Mouse (Mus musculus) hindbrain, embryonic 15.5 days (tissue): ENCODE data around the gene Slc24a3. TPM values are rescaled to one million over a fixed set of nuclear protein-coding genes. Genes with fewer than 3 reads are reported as not detected.
A peak's percentile ranks its signal among the peaks of the same experiment; 100 is the strongest.

Source experiments
- ATAC-seq: fragments of 200-750 bp; cut with Nextera tagmentation; 2 replicates; pipeline ENCODE4 v1.8.0; 2017; ENCODE audit warnings: low read depth, moderate number of reproducible peaks, moderate TSS enrichment; ENCODE audit not compliant: low FRiP score
- H3K27ac ChIP-seq: fragments of 300-500 bp; sonication (generic); replicated peaks from 2 replicates; pipeline ENCODE4 v1.5.1; 2015; ENCODE audit warnings: mild to moderate bottlenecking, inconsistent platforms
- H3K27me3 ChIP-seq: fragments of 300-500 bp; sonication (generic); 2 replicates; pipeline ENCODE4 v1.6.1; 2015; ENCODE audit warnings: control low read depth, inconsistent platforms
- H3K36me3 ChIP-seq: fragments of 300-500 bp; sonication (generic); 2 replicates; pipeline ENCODE4 v1.6.1; 2015; ENCODE audit warnings: control low read depth, inconsistent platforms
- H3K4me1 ChIP-seq: fragments of 300-500 bp; sonication (generic); replicated peaks from 2 replicates; pipeline ENCODE4 v1.6.1; 2015; ENCODE audit warnings: control low read depth, inconsistent platforms
- H3K4me2 ChIP-seq: fragments of 300-500 bp; sonication (generic); 2 replicates; pipeline ENCODE4 v1.6.1; 2015; ENCODE audit warnings: moderate library complexity, mild to moderate bottlenecking, inconsistent platforms
- H3K4me3 ChIP-seq: fragments of 300-500 bp; sonication (generic); 2 replicates; pipeline ENCODE4 v1.5.1; 2015; ENCODE audit warnings: mild to moderate bottlenecking, inconsistent platforms
- H3K9ac ChIP-seq: fragments of 300-500 bp; sonication (generic); 2 replicates; pipeline ENCODE4 v1.6.1; 2015; ENCODE audit warnings: inconsistent platforms
- H3K9me3 ChIP-seq: fragments of 300-500 bp; sonication (generic); 2 replicates; pipeline ENCODE4 v1.6.1; 2016; ENCODE audit warnings: control low read depth, inconsistent platforms
- WGBS: fragments of 180-500 bp; shearing (Covaris S2); methylation state at CpG from one replicate; pipeline ENCODE4 v1.1.7; 2015; 5-methylcytosine and 5-hydroxymethylcytosine counted together
- polyA plus RNA-seq: library from polyadenylated mRNA; unstranded; fragments of >200 nt; fragmentation: Nextera tagmentation; extraction: Ambion mirVana; gene quantifications from 2 replicates; pipeline ENCODE4 v1.2.1, GENCODE M21; 2015

Gene Slc24a3
- polyA plus RNA-seq, 1 experiment from 2014 or later = 22.8 TPM

GRCm38 (mm10) chr2:145674496-145675141 is 507.1 kb downstream of the Slc24a3 start:
- peaks cover 24% of the 10 kb centered on the region for H3K4me1 ChIP-seq
- peak overlapping the region; percentile 88 for H3K4me2 ChIP-seq
- H3K27ac ChIP-seq = 0 out of 2 replicates have a peak overlapping the region, but pooled peaks have one; percentile 66
- H3K9ac ChIP-seq = peak overlapping the region; percentile 69
- H3K36me3 ChIP-seq = no peaks in the 10 kb centered on the region
- 0 out of 2 replicates have a peak, but pooled peaks have one; percentile 16 for ATAC-seq
- peak overlapping the region; percentile 67 for H3K4me3 ChIP-seq
- no peaks in the 10 kb centered on the region for H3K27me3 ChIP-seq
- WGBS = 5% methylated on average over 23 of the region's 23 CpGs
- no peaks in the 10 kb centered on the region for H3K9me3 ChIP-seq

- Histone ChIP-seq H3K27me3 (no peaks in the 10 kb centered on the region), H3K9me3 (no peaks in the 10 kb centered on the region), H3K36me3 (no peaks in the 10 kb centered on the region), H3K4me3 (peak within 1 kb of the TSS; percentile 67), H3K27ac (peak within 1 kb of the TSS; percentile 66), H3K4me1 (peaks cover 24% of the 10 kb centered on the region), H3K9ac (peak within 1 kb of the TSS; percentile 69), H3K4me2 (peak within 1 kb of the TSS; percentile 88)
- WGBS = under 1% methylated on average over 33 of the region's 33 CpGs
- peak; percentile 78 for ATAC-seq
Measured at GRCm38 (mm10) chr2:145675142-145675755, 507.7 kb downstream of the Slc24a3 start, which contains the start of gene Rin2. Gene Rin2, plus strand, starts transcription at chr2:145675215.

- 6% methylated on average over 27 of the region's 27 CpGs for WGBS
- Histone ChIP-seq H3K27me3 (no peaks in the 10 kb centered on the region), H3K4me2 (peak overlapping the region; percentile 88), H3K4me3 (peak overlapping the region; percentile 67), H3K4me1 (peaks cover 24% of the 10 kb centered on the region), H3K36me3 (no peaks in the 10 kb centered on the region), H3K9ac (peak overlapping the region; percentile 69), H3K9me3 (no peaks in the 10 kb centered on the region), H3K27ac (peak overlapping the region; percentile 66)
- ATAC-seq = peak; percentile 84
Measured at GRCm38 (mm10) chr2:145675756-145676543, 508.4 kb downstream of the Slc24a3 start.

- Histone ChIP-seq H3K4me3 (peak overlapping the region; percentile 67), H3K36me3 (no peaks in the 10 kb centered on the region), H3K4me2 (peak overlapping the region; percentile 88), H3K27me3 (no peaks in the 10 kb centered on the region), H3K9ac (no peak overlapping the region), H3K4me1 (peaks cover 24% of the 10 kb centered on the region), H3K9me3 (no peaks in the 10 kb centered on the region), H3K27ac (no peak overlapping the region)
- WGBS = 71% methylated on average over 3 of the region's 3 CpGs
- ATAC-seq = no peak
Measured at GRCm38 (mm10) chr2:145676544-145676925, 509.0 kb downstream of the Slc24a3 start.

- 84% methylated on average over 2 of the region's 2 CpGs for WGBS
- ATAC-seq = no peak
- peaks cover 24% of the 10 kb centered on the region for H3K4me1 ChIP-seq
- no peaks in the 10 kb centered on the region for H3K36me3 ChIP-seq
- no peak overlapping the region for H3K9ac ChIP-seq
- H3K4me3 ChIP-seq = no peak overlapping the region
- H3K27me3 ChIP-seq = no peaks in the 10 kb centered on the region
- peak overlapping the region; percentile 88 for H3K4me2 ChIP-seq
- no peak overlapping the region for H3K27ac ChIP-seq
- no peaks in the 10 kb centered on the region for H3K9me3 ChIP-seq
Measured at GRCm38 (mm10) chr2:145676936-145677335, 509.4 kb downstream of the Slc24a3 start.

GRCm38 (mm10) chr2:145680141-145680540 is 512.6 kb downstream of the Slc24a3 start:
- no peak overlapping the region for H3K4me3 ChIP-seq
- no peaks in the 10 kb centered on the region for H3K9me3 ChIP-seq
- peaks cover 18% of the 10 kb centered on the region for H3K4me1 ChIP-seq
- H3K9ac ChIP-seq = no peak overlapping the region
- WGBS = 90% methylated on average over 2 of the region's 2 CpGs
- H3K27me3 ChIP-seq = no peaks in the 10 kb centered on the region
- ATAC-seq = no peak
- no peaks in the 10 kb centered on the region for H3K36me3 ChIP-seq
- H3K4me2 ChIP-seq = no peak overlapping the region
- H3K27ac ChIP-seq = no peak overlapping the region

- ATAC-seq = no peak
- Histone ChIP-seq H3K9me3 (no peaks in the 10 kb centered on the region), H3K4me3 (no peak overlapping the region), H3K4me1 (peaks cover 17% of the 10 kb centered on the region), H3K9ac (no peak overlapping the region), H3K27ac (no peak overlapping the region), H3K4me2 (no peak overlapping the region), H3K27me3 (no peaks in the 10 kb centered on the region), H3K36me3 (no peaks in the 10 kb centered on the region)
- WGBS = 89% methylated on average over 9 of the region's 9 CpGs
Measured at GRCm38 (mm10) chr2:145680762-145681161, 513.2 kb downstream of the Slc24a3 start.

- H3K4me2 ChIP-seq = no peak overlapping the region
- no peaks in the 10 kb centered on the region for H3K27me3 ChIP-seq
- no peak overlapping the region for H3K4me3 ChIP-seq
- no peak overlapping the region for H3K9ac ChIP-seq
- no peak overlapping the region for H3K27ac ChIP-seq
- no peak for ATAC-seq
- 81% methylated on average over 4 of the region's 4 CpGs for WGBS
- no peaks in the 10 kb centered on the region for H3K36me3 ChIP-seq
- no peaks in the 10 kb centered on the region for H3K9me3 ChIP-seq
- peaks cover 8% of the 10 kb centered on the region for H3K4me1 ChIP-seq
Measured at GRCm38 (mm10) chr2:145681626-145682025, 514.1 kb downstream of the Slc24a3 start.

GRCm38 (mm10) chr2:145682924-145683323 is 515.4 kb downstream of the Slc24a3 start:
- WGBS = 85% methylated on average over 3 of the region's 3 CpGs
- H3K36me3 ChIP-seq = no peaks in the 10 kb centered on the region
- no peak overlapping the region for H3K4me2 ChIP-seq
- H3K9ac ChIP-seq = no peak overlapping the region
- no peak for ATAC-seq
- H3K4me1 ChIP-seq = peaks cover 5% of the 10 kb centered on the region
- no peaks in the 10 kb centered on the region for H3K9me3 ChIP-seq
- no peak overlapping the region for H3K27ac ChIP-seq
- no peak overlapping the region for H3K4me3 ChIP-seq
- no peaks in the 10 kb centered on the region for H3K27me3 ChIP-seq

GRCm38 (mm10) chr2:145683536-145683935 is 516.0 kb downstream of the Slc24a3 start:
- Histone ChIP-seq H3K27ac (no peak overlapping the region), H3K4me2 (no peak overlapping the region), H3K9me3 (no peaks in the 10 kb centered on the region), H3K27me3 (no peaks in the 10 kb centered on the region), H3K36me3 (no peaks in the 10 kb centered on the region), H3K4me1 (peaks cover 5% of the 10 kb centered on the region), H3K4me3 (no peak overlapping the region), H3K9ac (no peak overlapping the region)
- peak; percentile 8; the same call in 1 of the 2 replicates for ATAC-seq
- WGBS = 62% methylated on average over 3 of the region's 3 CpGs

GRCm38 (mm10) chr2:145684151-145684550 is 516.6 kb downstream of the Slc24a3 start:
- WGBS = 91% methylated on average over 1 of the region's 1 CpGs
- Histone ChIP-seq H3K4me3 (no peak overlapping the region), H3K4me2 (no peak overlapping the region), H3K9ac (no peak overlapping the region), H3K4me1 (peaks cover 5% of the 10 kb centered on the region), H3K27me3 (no peaks in the 10 kb centered on the region), H3K9me3 (no peaks in the 10 kb centered on the region), H3K27ac (no peak overlapping the region), H3K36me3 (no peaks in the 10 kb centered on the region)
- ATAC-seq = no peak

- H3K4me1 ChIP-seq = peaks cover 5% of the 10 kb centered on the region
- no peak overlapping the region for H3K27ac ChIP-seq
- WGBS = 73% methylated on average over 8 of the region's 8 CpGs
- no peak overlapping the region for H3K4me3 ChIP-seq
- H3K36me3 ChIP-seq = no peaks in the 10 kb centered on the region
- H3K27me3 ChIP-seq = no peaks in the 10 kb centered on the region
- H3K9me3 ChIP-seq = no peaks in the 10 kb centered on the region
- ATAC-seq = no peak
- H3K9ac ChIP-seq = no peak overlapping the region
- H3K4me2 ChIP-seq = no peak overlapping the region
Measured at GRCm38 (mm10) chr2:145684891-145685290, 517.3 kb downstream of the Slc24a3 start.
